Mouse (Mus musculus) left cerebral cortex, adult 18-20 months (tissue): ENCODE data around the gene Jph2. TPM values are rescaled to one million over a fixed set of nuclear protein-coding genes. Genes with fewer than 3 reads are reported as not detected.
A peak's percentile ranks its signal among the peaks of the same experiment; 100 is the strongest.

Experiments used
- DNase-seq, 2 experiments: peaks; one replicate each; pipeline ENCODE4 v3.0.0; 2021 to 2022; ENCODE audit warnings: low spot score in 2 of 2, mixed read lengths in 1 of 2
- long read RNA-seq, 2 experiments: library from polyadenylated mRNA; stranded (forward); transcript quantifications; one replicate each; pipeline ENCODE4 v2.0.0; 2021
- total RNA-seq, 2 experiments: library from RNA; stranded (reverse); gene quantifications; 2 replicates each; pipeline ENCODE4 v1.2.3; 2021

The Jph2 gene
- under 1 TPM; 0.56 to 0.58 TPM for total RNA-seq
- long read RNA-seq, experiment 1, result 0 reads
- long read RNA-seq, experiment 2, result 0 reads

DNA sequence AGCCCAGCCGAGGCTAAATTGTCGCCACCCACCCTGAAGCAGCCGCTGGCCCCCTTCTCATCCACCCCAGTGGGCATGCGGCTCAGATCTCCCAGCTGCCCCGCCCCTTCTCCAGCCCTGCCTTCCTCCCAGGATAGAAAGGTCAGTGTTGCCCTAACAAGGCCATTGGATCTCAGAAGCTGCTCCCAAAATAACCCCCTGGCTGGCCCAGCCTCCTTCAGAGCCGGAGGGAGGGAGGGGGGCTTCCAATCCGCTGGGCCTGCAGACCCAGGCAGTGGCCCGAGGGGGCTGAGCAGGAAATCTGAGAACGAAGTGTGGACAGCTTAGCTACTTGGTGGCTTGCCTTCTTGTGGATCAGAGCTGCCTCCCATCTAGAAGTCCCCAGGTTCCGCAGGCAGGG, at the start of gene Jph2:
Gene Jph2, minus strand, starts transcription at position 89 of the 400 bp plus-strand sequence.
- no peak for DNase-seq

- DNase-seq, result peak in 1 of 2 experiments; percentile 65
Observed at GRCm38 (mm10) chr2:163447375-163447774, 49.6 kb upstream of the Jph2 start.

DNA sequence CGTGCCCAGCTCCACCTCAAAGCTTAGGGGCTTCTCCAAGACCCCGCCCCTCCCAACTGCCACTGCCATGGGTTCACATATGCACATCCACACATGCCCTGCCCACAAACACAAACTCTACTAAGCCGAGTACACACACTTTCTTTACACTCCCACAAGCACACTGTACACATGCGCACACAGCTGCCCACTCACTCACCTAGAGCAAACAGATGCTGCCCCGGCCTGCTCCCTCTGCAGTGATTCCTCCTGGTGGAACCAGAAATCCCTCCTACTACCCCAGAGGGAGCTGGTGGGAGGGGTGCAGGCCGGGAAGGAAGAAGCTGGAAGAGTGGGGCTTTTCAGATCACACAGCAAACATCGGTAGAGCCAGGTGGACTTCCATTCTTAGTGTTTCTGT, 46.2 kb upstream of the Jph2 start:
- peak; percentile 20 to 39 for DNase-seq

DNA sequence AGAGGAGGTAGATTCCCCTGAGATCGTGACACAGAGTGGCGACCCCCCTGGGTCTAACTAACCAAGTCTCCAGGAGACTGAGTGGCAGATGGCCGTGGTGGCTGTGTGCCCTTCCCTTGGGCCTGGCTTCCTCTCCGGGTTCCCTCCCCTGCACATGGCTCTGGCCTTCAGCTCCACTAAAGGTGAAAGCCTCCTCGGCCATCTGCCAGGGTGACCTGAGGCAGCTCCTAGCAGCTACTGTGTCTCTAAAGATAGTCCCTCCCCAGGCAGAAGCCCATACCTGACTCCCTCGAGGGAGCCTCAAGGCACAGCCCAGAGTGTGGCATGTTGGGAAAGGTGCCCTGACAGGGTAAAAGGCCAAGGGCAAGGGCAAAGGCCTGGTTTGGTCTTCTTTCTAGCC, 45.8 kb upstream of the Jph2 start:
- no peak for DNase-seq

- no peak for DNase-seq
Observed at GRCm38 (mm10) chr2:163439488-163439887, 41.7 kb upstream of the Jph2 start.

- DNase-seq, result peak in 1 of 2 experiments; percentile 43
Observed at GRCm38 (mm10) chr2:163438619-163439451, 41.0 kb upstream of the Jph2 start.

GRCm38 (mm10) chr2:163438246-163438618, 40.4 kb upstream of the Jph2 start, which contains the start of gene Gdap1l1:
Gene Gdap1l1 (plus strand): TSS chr2:163438476.
- peak; percentile 80 to 84 for DNase-seq

DNA sequence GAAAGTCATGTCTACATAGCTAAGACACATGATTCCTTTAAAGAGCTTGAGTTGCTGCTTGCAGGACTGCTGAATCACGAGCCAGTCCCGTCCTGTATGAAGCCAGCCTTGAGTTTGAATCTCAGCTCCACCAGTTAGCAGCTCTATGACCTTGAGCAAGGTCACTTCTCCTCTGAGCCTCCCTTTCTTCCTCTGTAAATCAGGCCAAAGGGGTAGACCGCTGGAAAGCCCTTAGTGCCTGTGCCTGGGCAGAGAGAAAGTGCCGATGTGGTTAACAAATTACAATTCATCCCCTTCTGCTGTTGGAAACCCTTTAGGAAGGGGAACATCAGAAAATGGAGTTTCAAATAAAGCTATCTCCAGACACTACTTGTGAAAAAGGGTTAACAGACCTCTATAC, 40.0 kb upstream of the Jph2 start:
- DNase-seq, result no peak

DNA sequence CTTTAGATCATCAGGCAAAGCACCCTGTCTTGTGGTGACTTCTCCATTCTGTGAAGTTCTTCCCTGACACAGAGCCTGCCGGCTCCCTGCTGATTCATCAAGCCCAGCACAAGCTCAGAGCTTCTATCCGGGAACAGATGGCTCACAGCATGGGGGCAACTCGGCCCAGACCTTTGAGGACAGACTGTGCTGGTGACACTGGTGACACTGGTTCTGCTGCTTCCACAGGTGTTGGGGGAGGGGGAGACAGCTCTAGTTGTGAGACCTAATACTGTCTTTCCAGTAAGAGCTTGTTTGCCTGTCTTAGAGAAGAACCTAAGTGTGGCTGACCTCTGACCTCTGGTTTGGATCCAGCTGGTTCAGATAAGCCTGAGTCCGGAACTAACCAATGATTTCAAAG, 36.2 kb upstream of the Jph2 start:
- no peak for DNase-seq

DNA sequence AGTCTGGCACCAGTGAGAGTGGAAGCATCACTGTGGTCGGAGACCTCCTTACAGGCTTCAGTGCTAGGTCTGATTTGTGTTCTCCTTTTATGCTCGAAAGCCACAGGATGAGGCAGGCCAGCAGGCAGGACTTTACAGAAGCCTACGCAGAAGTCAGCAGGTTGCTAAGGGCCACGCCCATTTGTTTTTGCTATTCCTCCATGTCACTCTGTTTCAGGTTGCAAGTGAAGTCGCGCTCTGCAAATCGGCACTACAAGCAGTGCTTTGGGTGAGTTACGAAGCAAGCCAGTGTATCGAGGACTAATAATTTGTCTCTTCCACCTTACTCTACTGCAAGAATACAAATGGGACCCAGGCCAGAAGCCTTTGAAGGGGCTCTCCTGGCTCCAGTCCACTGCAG, 33.5 kb upstream of the Jph2 start:
- no peak for DNase-seq

GRCm38 (mm10) chr2:163428346-163429011, 30.7 kb upstream of the Jph2 start:
- no peak for DNase-seq

DNA sequence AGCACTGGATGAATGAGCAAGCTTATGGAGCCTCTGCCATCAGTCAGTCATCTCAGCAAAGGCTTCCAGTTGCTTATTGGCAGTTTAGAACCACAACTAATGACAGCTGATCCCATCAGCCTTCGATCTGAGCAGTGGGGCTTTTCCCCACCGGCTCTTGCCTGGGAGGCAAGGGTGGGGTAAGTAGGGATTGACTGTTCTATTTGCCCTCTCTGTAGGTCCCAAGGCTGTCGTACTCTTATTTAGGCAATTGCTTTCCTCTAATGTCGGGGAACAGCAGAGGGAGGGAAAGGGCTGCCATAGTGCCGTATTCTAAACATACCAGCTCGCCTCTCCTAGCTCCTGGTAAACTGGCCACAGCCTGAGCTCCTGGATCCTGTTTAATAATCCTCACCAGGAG, 26.8 kb upstream of the Jph2 start, which contains the start of gene Oser1:
Gene Oser1, minus strand, starts transcription at position 101 of the 400 bp plus-strand sequence.
- no peak for DNase-seq

- DNase-seq, result no peak
Observed at GRCm38 (mm10) chr2:163422895-163423660, 25.3 kb upstream of the Jph2 start.

- DNase-seq, result no peak
Observed at GRCm38 (mm10) chr2:163420366-163420886, 22.6 kb upstream of the Jph2 start.

DNA sequence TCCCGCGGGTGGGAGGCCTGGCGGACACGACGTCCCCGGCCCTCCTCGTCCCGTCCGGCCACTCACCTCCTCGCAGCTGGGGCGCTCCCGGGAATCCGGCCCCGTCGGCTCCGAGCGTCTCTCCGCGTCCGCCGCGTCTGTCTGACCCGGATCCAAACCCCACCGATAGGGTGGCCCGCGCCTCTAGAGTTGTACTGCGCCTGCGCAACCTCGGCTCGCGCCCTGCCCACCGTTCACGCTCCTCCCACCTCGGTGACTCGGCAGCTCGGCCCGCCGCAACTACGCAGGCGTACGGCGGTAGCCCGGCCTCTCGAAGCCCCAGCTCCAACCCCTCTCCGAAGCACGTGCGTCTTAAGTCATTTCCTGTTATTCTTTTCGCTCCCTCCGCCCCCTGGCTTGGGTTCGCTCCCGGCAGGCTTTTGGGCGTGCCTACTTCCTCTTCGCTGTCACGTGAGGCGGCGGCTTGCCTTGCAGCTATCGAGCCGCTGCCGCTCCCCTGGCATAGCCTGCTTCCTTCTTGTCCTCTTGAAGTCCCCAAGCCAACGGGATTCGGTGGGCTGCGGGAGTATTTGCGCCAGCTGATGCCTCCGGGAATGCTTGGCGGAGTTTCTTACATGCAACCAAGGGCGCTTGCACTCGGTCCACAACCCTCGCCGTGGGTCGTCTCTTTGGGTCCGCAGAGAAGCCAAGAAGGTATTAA, 21.7 kb upstream of the Jph2 start:
- peak; percentile 99 to 100 for DNase-seq

- DNase-seq, result no peak
Observed at GRCm38 (mm10) chr2:163418841-163419345, 21.1 kb upstream of the Jph2 start.

GRCm38 (mm10) chr2:163417830-163418229, 20.0 kb upstream of the Jph2 start:
- DNase-seq, result no peak

- DNase-seq, result no peak
Observed at GRCm38 (mm10) chr2:163417026-163417425, 19.2 kb upstream of the Jph2 start.

DNA sequence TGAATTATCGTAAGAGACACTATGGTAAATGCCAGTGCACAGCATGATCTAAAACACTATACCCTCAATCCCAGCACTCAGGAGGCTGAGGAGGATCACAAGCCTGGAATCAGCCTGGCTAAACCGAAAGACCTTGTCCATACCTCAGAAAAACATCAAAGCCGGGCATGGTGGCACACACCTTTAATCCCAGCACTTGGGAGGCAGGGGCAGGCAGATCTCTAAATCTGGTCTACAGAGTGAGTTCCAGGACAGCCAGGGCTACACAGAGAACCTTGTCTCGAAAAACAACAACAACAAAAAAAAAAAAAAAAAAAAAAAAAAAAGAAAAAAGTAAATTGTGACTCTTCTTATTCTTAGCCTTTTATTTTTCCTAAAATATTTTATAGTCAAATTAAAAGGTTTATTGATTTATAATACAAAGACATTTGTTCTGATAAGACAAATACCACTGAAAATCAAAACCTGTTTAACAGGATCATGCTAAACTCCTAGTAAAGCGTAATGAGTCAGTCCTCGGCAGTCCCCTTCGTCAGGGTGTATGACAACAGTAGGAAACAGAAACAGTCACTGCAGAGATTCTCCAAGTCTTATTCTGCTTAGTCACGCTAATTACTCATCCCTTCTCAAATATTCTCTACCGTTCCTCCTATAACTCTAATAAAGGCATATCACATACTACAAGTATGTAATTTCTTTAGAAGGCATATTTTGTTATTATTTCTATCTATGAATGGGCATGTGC, 15.2 kb upstream of the Jph2 start:
- DNase-seq, result no peak

DNA sequence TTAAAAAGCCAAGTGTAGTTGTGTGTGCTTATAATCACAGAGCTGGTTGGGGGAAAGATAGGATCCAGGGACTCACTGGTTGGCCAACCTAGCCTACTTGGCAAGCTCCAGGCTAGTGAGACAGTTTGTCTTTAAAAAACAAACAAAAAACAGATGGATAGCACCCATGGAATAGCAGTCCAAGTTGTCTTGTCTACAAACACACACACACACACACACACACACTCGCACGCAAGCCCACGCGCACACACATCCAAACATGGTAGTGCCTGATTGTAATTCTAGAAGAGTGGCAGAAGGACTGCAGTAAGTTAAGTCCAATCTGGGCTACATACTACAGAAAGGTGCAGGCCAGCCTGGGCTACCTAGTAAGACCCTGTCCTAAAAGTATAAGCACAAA, 14.6 kb upstream of the Jph2 start:
- no peak for DNase-seq
